Mouse (Mus musculus): ENCODE results near the gene Rnase1. TPM values are rescaled to one million over a fixed set of nuclear protein-coding genes. Genes with fewer than 3 reads are reported as not detected.
"Not testable (repeated sequence)": the region's sequence is repeated elsewhere in the genome, so short reads cannot be mapped to it uniquely, and the experiment has no call there.

Gene Rnase1
- total RNA-seq (2014; rRNA removed) (0.16 and 0.18 TPM in 2 replicates), polyA plus RNA-seq (2015; fragmentation: Nextera tagmentation; extraction: Ambion mirVana) (1.6 and 2.4 TPM in 2 replicates)

DNA sequence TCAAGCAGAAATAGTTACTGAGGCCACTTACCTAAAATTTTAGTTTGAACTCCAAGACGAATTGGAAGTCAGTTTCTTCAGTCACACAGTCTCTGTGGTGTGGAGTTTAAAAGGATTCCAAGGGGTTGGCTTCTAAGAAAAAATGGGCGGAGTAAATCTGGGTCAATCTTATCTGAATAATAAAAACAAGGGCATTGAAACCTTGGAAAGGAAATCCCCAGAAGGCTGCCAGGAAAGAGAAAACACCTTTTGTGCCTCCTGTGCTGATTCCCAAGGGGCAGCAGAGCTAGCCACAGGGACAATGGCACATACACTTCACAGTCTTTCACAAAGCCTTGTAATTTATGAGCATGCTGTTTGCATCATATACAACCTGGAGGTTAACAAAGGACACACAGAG lies at the start of gene Rnase1:
Gene Rnase1, minus strand, starts transcription at position 101 of the 400 bp plus-strand sequence.
- Histone ChIP-seq H3K27ac (no peak within 1 kb of the TSS), H3K4me1 (ENCODE audit: insufficient read depth, low read length) (no peaks in the 10 kb centered on the region), H3K4me3 (ENCODE audit: low read length) (no peak within 1 kb of the TSS), H3K36me3 (ENCODE audit: insufficient read depth, low read length) (no peaks in the 10 kb centered on the region), H3K9me3 (ENCODE audit: low read length) (no peaks in the 10 kb centered on the region), H3K9ac (replicated peaks; ENCODE audit: low read length) (no peak within 1 kb of the TSS), H3K27me3 (ENCODE audit: insufficient read depth, low read length) (no peaks in the 10 kb centered on the region), H3K4me2 (ENCODE audit: low read depth, low read length) (no peak within 1 kb of the TSS)
- WGBS = 49% methylated on average over 2 of the region's 2 CpGs
- ATAC-seq = no peak
- peak; percentile 1 for DNase-seq (ENCODE audit: low spot score)
- TF ChIP-seq CTCF (IDR thresholded peaks at IDR 0.05; ENCODE audit: low read depth) = no peak

DNA sequence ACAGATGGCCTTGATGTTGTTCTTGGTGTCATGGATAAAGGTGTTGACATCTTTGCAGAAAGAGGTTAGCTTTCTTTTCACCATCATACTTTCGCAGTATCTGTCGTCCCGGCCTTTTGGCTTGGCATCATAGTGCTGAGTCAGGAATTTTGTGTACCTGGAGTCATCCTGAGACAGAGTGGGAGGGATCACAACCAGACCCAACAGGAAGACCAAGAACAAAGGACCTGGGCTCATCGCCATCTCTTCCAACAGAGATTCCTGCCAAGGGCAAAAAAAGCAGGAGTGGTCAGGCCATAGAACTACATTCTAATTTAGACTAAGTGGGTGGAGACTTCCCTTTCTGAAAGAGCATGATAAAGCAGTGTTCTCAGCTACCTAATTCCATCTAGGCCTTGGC lies 49.1 kb upstream of the Rnase1 start:
- Histone ChIP-seq H3K4me1 (ENCODE audit: insufficient read depth, low read length) (no peaks in the 10 kb centered on the region), H3K4me3 (ENCODE audit: low read length) (no peak overlapping the region), H3K4me2 (ENCODE audit: low read depth, low read length) (no peak overlapping the region), H3K9me3 (ENCODE audit: low read length) (no peaks in the 10 kb centered on the region), H3K36me3 (ENCODE audit: insufficient read depth, low read length) (no peaks in the 10 kb centered on the region), H3K27me3 (ENCODE audit: insufficient read depth, low read length) (no peaks in the 10 kb centered on the region), H3K27ac (no peak overlapping the region), H3K9ac (replicated peaks; ENCODE audit: low read length) (no peak overlapping the region)
- TF ChIP-seq CTCF (IDR thresholded peaks at IDR 0.05; ENCODE audit: low read depth) = no peak
- 89% methylated on average over 4 of the region's 4 CpGs for WGBS
- ATAC-seq (no peak), DNase-seq (ENCODE audit: low spot score) (no peak)

- not testable (repeated sequence) for H3K4me2 ChIP-seq (ENCODE audit: low read depth, low read length); H3K27ac ChIP-seq; H3K36me3 ChIP-seq (ENCODE audit: insufficient read depth, low read length); H3K4me1 ChIP-seq (ENCODE audit: insufficient read depth, low read length); H3K27me3 ChIP-seq (ENCODE audit: insufficient read depth, low read length); ATAC-seq; DNase-seq (ENCODE audit: low spot score); H3K9me3 ChIP-seq (ENCODE audit: low read length); H3K9ac ChIP-seq (replicated peaks; ENCODE audit: low read length); H3K4me3 ChIP-seq (ENCODE audit: low read length)
- WGBS = 95% methylated on average over 2 of the region's 2 CpGs
Observed at GRCm38 (mm10) chr14:51181051-51181450, 34.5 kb upstream of the Rnase1 start.

GRCm38 (mm10) chr14:51173843-51174242 lies 27.3 kb upstream of the Rnase1 start:
- ATAC-seq = no peak
- no peaks in the 10 kb centered on the region for H3K9me3 ChIP-seq (ENCODE audit: low read length)
- H3K36me3 ChIP-seq (ENCODE audit: insufficient read depth, low read length) = no peaks in the 10 kb centered on the region
- H3K9ac ChIP-seq (replicated peaks; ENCODE audit: low read length) = no peak overlapping the region
- H3K4me3 ChIP-seq (ENCODE audit: low read length) = no peak overlapping the region
- DNase-seq (ENCODE audit: low spot score) = no peak
- H3K4me1 ChIP-seq (ENCODE audit: insufficient read depth, low read length) = no peaks in the 10 kb centered on the region
- 80% methylated on average over 4 of the region's 4 CpGs for WGBS
- no peaks in the 10 kb centered on the region for H3K27me3 ChIP-seq (ENCODE audit: insufficient read depth, low read length)
- no peak for TF ChIP-seq CTCF (IDR thresholded peaks at IDR 0.05; ENCODE audit: low read depth)
- H3K4me2 ChIP-seq (ENCODE audit: low read depth, low read length) = no peak overlapping the region
- no peak overlapping the region for H3K27ac ChIP-seq

- H3K27me3 ChIP-seq (ENCODE audit: insufficient read depth, low read length); H3K4me3 ChIP-seq (ENCODE audit: low read length); H3K9me3 ChIP-seq (ENCODE audit: low read length); H3K4me1 ChIP-seq (ENCODE audit: insufficient read depth, low read length); H3K36me3 ChIP-seq (ENCODE audit: insufficient read depth, low read length); H3K27ac ChIP-seq; H3K4me2 ChIP-seq (ENCODE audit: low read depth, low read length); H3K9ac ChIP-seq (replicated peaks; ENCODE audit: low read length); DNase-seq (ENCODE audit: low spot score): not testable (repeated sequence)
- WGBS = 32% methylated on average over 4 of the region's 4 CpGs
- peak; percentile 39; the same call in 1 of the 2 replicates for ATAC-seq
Observed at GRCm38 (mm10) chr14:51172947-51173346, 26.4 kb upstream of the Rnase1 start.

DNA sequence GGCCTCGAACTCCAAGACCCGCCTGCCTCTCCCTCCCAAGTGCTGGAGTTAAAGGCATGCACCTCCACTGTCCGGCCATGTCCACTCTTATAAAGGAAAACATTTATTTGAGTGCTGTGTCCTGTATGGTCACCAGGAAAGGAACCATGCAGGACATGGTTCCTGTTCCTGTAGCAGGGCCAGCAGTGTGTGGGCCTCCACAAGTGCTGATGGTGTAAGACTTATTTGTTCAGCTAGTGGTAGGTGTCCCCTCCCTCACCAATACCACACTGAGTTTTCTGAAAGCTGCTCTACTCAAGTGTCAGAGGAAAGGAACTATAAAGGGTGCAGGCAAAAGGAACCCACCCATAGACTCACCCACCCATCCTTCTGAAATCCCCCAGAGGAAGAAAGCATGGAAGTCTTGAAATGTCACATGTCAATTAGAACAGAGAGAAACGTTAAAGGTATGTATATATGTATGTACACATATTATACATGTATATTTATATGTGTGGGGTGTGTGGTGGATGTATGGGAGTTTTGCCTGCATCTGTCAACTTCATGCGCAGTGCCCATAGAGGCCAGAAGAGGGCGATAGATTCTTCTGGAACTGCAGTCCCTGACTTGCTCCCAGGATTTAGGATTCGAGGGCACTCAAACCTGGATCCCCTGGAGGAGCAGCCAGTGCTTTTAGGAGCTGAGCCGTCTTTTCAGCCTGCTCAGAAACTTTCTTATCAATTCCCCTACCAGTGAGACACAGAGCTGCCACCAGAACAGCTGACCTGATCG lies 25.7 kb upstream of the Rnase1 start:
- TF ChIP-seq CTCF (IDR thresholded peaks at IDR 0.05; ENCODE audit: low read depth) = peak; percentile 70
- H3K4me2 ChIP-seq (ENCODE audit: low read depth, low read length); H3K27ac ChIP-seq; H3K9me3 ChIP-seq (ENCODE audit: low read length); H3K9ac ChIP-seq (replicated peaks; ENCODE audit: low read length); H3K4me3 ChIP-seq (ENCODE audit: low read length); H3K36me3 ChIP-seq (ENCODE audit: insufficient read depth, low read length); H3K27me3 ChIP-seq (ENCODE audit: insufficient read depth, low read length); H3K4me1 ChIP-seq (ENCODE audit: insufficient read depth, low read length): not testable (repeated sequence)
- ATAC-seq = peak; percentile 61; the same call in 1 of the 2 replicates
- DNase-seq (ENCODE audit: low spot score) = peak; percentile 67
- WGBS = 38% methylated on average over 9 of the region's 9 CpGs

- Histone ChIP-seq H3K9me3 (ENCODE audit: low read length) (no peaks in the 10 kb centered on the region), H3K36me3 (ENCODE audit: insufficient read depth, low read length) (no peaks in the 10 kb centered on the region), H3K4me1 (ENCODE audit: insufficient read depth, low read length) (no peaks in the 10 kb centered on the region), H3K27ac (no peak overlapping the region), H3K9ac (replicated peaks; ENCODE audit: low read length) (no peak overlapping the region), H3K4me2 (ENCODE audit: low read depth, low read length) (no peak overlapping the region), H3K27me3 (ENCODE audit: insufficient read depth, low read length) (no peaks in the 10 kb centered on the region), H3K4me3 (ENCODE audit: low read length) (no peak overlapping the region)
- DNase-seq (ENCODE audit: low spot score) (no peak), ATAC-seq (no peak)
- TF ChIP-seq CTCF (IDR thresholded peaks at IDR 0.05; ENCODE audit: low read depth) = no peak
Observed at GRCm38 (mm10) chr14:51166068-51166467, 19.5 kb upstream of the Rnase1 start.

Data from hindbrain, postnatal 0 days (tissue).